Mouse (Mus musculus): ENCODE measurements around the gene Gm3139.
"Not testable (repeated sequence)": the region's sequence is repeated elsewhere in the genome, so short reads cannot be mapped to it uniquely, and the experiment has no call there.

The Gm3139 gene

GRCm38 (mm10) chr5:94525987-94526386, at the start of gene Gm3139:
Gene Gm3139 (plus strand): TSS chr5:94526287.
- not testable (repeated sequence) for DNase-seq

Data from cerebellum, adult 8-10 months (tissue).